Mouse (Mus musculus): ENCODE results near the gene Mogat1.
"Not testable (repeated sequence)": the region's sequence is repeated elsewhere in the genome, so short reads cannot be mapped to it uniquely, and the experiment has no call there.

Gene Mogat1

GRCm38 (mm10) chr1:78536310-78537164 is 25.7 kb downstream of the Mogat1 start:
- DNase-seq (ENCODE audit: low read depth, low spot score) = peak; percentile 86

- DNase-seq (ENCODE audit: low read depth, low spot score) = peak; percentile 94
Measured at GRCm38 (mm10) chr1:78537494-78538010, 26.8 kb downstream of the Mogat1 start.

GRCm38 (mm10) chr1:78538396-78538795 is 27.6 kb downstream of the Mogat1 start:
- peak; percentile 48 for DNase-seq (ENCODE audit: low read depth, low spot score)

GRCm38 (mm10) chr1:78539166-78539565 is 28.4 kb downstream of the Mogat1 start:
- DNase-seq (ENCODE audit: low read depth, low spot score) = no peak

- not testable (repeated sequence) for DNase-seq (ENCODE audit: low read depth, low spot score)
Measured at GRCm38 (mm10) chr1:78543631-78544030, 32.8 kb downstream of the Mogat1 start.

- no peak for DNase-seq (ENCODE audit: low read depth, low spot score)
Measured at GRCm38 (mm10) chr1:78546258-78546657, 35.5 kb downstream of the Mogat1 start.

- no peak for DNase-seq (ENCODE audit: low read depth, low spot score)
Measured at GRCm38 (mm10) chr1:78548961-78549360, 38.2 kb downstream of the Mogat1 start.

GRCm38 (mm10) chr1:78554012-78554666 is 43.3 kb downstream of the Mogat1 start:
- no peak for DNase-seq (ENCODE audit: low read depth, low spot score)

- no peak for DNase-seq (ENCODE audit: low read depth, low spot score)
Measured at GRCm38 (mm10) chr1:78566963-78567362, 56.2 kb downstream of the Mogat1 start.

- no peak for DNase-seq (ENCODE audit: low read depth, low spot score)
Measured at GRCm38 (mm10) chr1:78567421-78567820, 56.6 kb downstream of the Mogat1 start.

GRCm38 (mm10) chr1:78567834-78568507 is 57.2 kb downstream of the Mogat1 start:
- DNase-seq (ENCODE audit: low read depth, low spot score) = no peak

GRCm38 (mm10) chr1:78569617-78570016 is 58.8 kb downstream of the Mogat1 start:
- no peak for DNase-seq (ENCODE audit: low read depth, low spot score)

- no peak for DNase-seq (ENCODE audit: low read depth, low spot score)
Measured at GRCm38 (mm10) chr1:78585080-78585479, 74.3 kb downstream of the Mogat1 start.

GRCm38 (mm10) chr1:78586986-78587385 is 76.2 kb downstream of the Mogat1 start:
- DNase-seq (ENCODE audit: low read depth, low spot score) = no peak

Measured in A20 (cell line).